ENCODE assay signal across 8 mouse cellular contexts in genomic region chr2:119046649-119047611, GRCm38 (mm10). TPM values are rescaled to one million over a fixed set of nuclear protein-coding genes. Genes with fewer than 3 reads are reported as not detected.
A peak's percentile ranks its signal among the peaks of the same experiment; 100 is the strongest.
DNase-seq lines count a peak whose midpoint lies in the region; ATAC-seq lines count a peak whose summit lies in the region.

TSS of gene Knl1 (plus strand) at chr2:119047119.

- peak; percentile 95 for DNase-seq in MN1 (ENCODE audit: low spot score)
- DNase-seq in cerebellum, adult 9-10 months: peak; percentile 97
- DNase-seq in frontal cortex, adult 2 months (ENCODE audit: extremely low spot score in 1 of 2, low spot score in 1 of 2): peak; percentile 89 to 100
- peak; percentile 100 for DNase-seq in hindbrain, embryonic 11.5 days (ENCODE audit: low spot score)
- DNase-seq in layer of hippocampus, postnatal 10 days (ENCODE audit: low spot score in 2 of 2): peak; percentile 99 to 100
- peak; percentile 97 for DNase-seq in lung, postnatal 10 days
- DNase-seq in ovary, postnatal 36 days (ENCODE audit: low spot score): peak; percentile 91
- DNase-seq in thymus, postnatal 25 days: peak; percentile 97

- no peaks in the 10 kb centered on the region for H3K27me3 ChIP-seq in hindbrain, embryonic 11.5 days (ENCODE audit: control insufficient read depth, insufficient read depth, low read length)

- ATAC-seq in hindbrain, embryonic 11.5 days (ENCODE audit: low FRiP score): peak; percentile 97

- peak within 1 kb of the TSS; percentile 47 for H3K9ac ChIP-seq in hindbrain, embryonic 11.5 days (ENCODE audit: low read depth, low read length)

- H3K9me3 ChIP-seq in hindbrain, embryonic 11.5 days (ENCODE audit: control insufficient read depth, low read length): no peaks in the 10 kb centered on the region

- H3K4me1 ChIP-seq in hindbrain, embryonic 11.5 days (replicated peaks; ENCODE audit: control insufficient read depth, insufficient read depth, low read length): no peaks in the 10 kb centered on the region

- H3K27ac ChIP-seq in hindbrain, embryonic 11.5 days (ENCODE audit: low read depth, low read length): peak within 1 kb of the TSS; percentile 38

- peak within 1 kb of the TSS; percentile 56 for H3K4me3 ChIP-seq in hindbrain, embryonic 11.5 days (ENCODE audit: low read depth, low read length)

- under 1% methylated on average over 72 of the region's 77 CpGs for WGBS in hindbrain, embryonic 11.5 days

- no peaks in the 10 kb centered on the region for H3K36me3 ChIP-seq in hindbrain, embryonic 11.5 days (ENCODE audit: control insufficient read depth, insufficient read depth, low read length)

- peak within 1 kb of the TSS; percentile 42 for H3K4me2 ChIP-seq in hindbrain, embryonic 11.5 days (replicated peaks; ENCODE audit: low read depth, low read length)

RNA-seq across cellular contexts. Expression of gene Knl1, which starts in this region (rescaled TPM):
- 0.04 and 0.06 TPM in 2 replicates for polyA plus RNA-seq in frontal cortex, adult 2 months (2012; rRNA removed)
- polyA plus RNA-seq in hindbrain, embryonic 11.5 days (2014; fragmentation: Nextera tagmentation; extraction: Ambion mirVana): 37.2 and 47.9 TPM in 2 replicates
- total RNA-seq in layer of hippocampus, postnatal 10 days (2021): 1 to 10 TPM; 2.2 to 3.2 TPM

Comparison
In these comparisons a context has a peak if more than half of its experiments do, and no peak if none do; other contexts are left out.
1. Peak in every context shown above with its lines: DNase-seq, ATAC-seq, H3K4me3 ChIP-seq and H3K27ac ChIP-seq.
2. RNA of gene Knl1 (polyA plus RNA-seq): 37.2 to 47.9 TPM in hindbrain, embryonic 11.5 days; 0.04 to 0.06 TPM in frontal cortex, adult 2 months; every median in the first group is over 10 times any median in the second.
3. Peak in DNase-seq in frontal cortex, adult 2 months; RNA of the gene not detected or under 1 TPM.